Mouse (Mus musculus) lung, adult 2 months (tissue): Measurements from ENCODE around the gene Hpn.

ENCODE experiments used
- CTCF ChIP-seq: fragments of 200-500 bp; IDR thresholded peaks from 2 replicates; pipeline ENCODE4 v1.5.1; 2011; ENCODE audit warnings: mild to moderate bottlenecking, low read length, control low read depth; ENCODE audit not compliant: insufficient read depth
- POLR2A ChIP-seq: fragments of 200-500 bp; IDR thresholded peaks from 2 replicates; pipeline ENCODE4 v1.6.1; 2011; ENCODE audit warnings: low read depth, mild to moderate bottlenecking, control low read depth, low read length, borderline replicate concordance; ENCODE audit errors: extremely low read depth

DNA sequence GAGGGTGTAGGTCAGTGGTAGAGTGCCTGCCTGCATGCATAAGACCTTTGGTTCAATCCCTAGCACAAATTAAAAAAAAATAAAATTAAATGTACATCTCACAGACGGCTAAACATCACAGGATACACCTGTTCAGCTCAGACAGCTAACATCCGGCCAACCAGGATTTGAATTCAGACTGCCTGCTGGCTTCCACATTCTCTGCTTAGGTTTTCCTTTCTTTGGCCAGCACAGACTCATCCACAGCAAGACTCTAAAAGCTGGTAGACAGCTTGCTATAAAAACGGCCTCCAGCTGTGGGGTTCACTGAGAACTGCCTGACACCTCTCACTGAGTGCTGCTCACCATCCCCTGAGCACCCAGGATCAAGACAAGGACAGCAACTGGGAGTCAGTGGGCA is 8.9 kb downstream of the Hpn start:
- TF ChIP-seq CTCF (no peak), POLR2A (no peak)
